Mouse (Mus musculus): Measurements from ENCODE around the gene Stk35. TPM values are rescaled to one million over a fixed set of nuclear protein-coding genes. Genes with fewer than 3 reads are reported as not detected.

The Stk35 gene
- polyA plus RNA-seq, 1 experiment from 2014 or later: 10.3 TPM

- Histone ChIP-seq H3K36me3 (no peaks in the 10 kb centered on the region), H3K4me2 (no peak overlapping the region), H3K9ac (no peak overlapping the region), H3K4me1 (no peaks in the 10 kb centered on the region), H3K27ac (no peak overlapping the region), H3K9me3 (replicated peaks) (no peaks in the 10 kb centered on the region), H3K27me3 (no peaks in the 10 kb centered on the region; the same call in 1 of the 2 replicates), H3K4me3 (replicated peaks) (no peak overlapping the region)
- no peak for ATAC-seq (replicated peaks; ENCODE audit: low FRiP score)
Observed at GRCm38 (mm10) chr2:129876935-129877334, 76.6 kb downstream of the Stk35 start.

GRCm38 (mm10) chr2:129879817-129880216, 79.5 kb downstream of the Stk35 start:
- WGBS: 40% methylated on average over 3 of the region's 3 CpGs
- no peak overlapping the region for H3K9ac ChIP-seq
- no peaks in the 10 kb centered on the region for H3K4me1 ChIP-seq
- no peaks in the 10 kb centered on the region for H3K36me3 ChIP-seq
- no peaks in the 10 kb centered on the region; the same call in 1 of the 2 replicates for H3K27me3 ChIP-seq
- no peaks in the 10 kb centered on the region for H3K9me3 ChIP-seq (replicated peaks)
- H3K4me2 ChIP-seq: no peak overlapping the region
- H3K27ac ChIP-seq: no peak overlapping the region
- peak; percentile 43; the same call in 1 of the 2 replicates for ATAC-seq (replicated peaks; ENCODE audit: low FRiP score)
- H3K4me3 ChIP-seq (replicated peaks): no peak overlapping the region

GRCm38 (mm10) chr2:129880226-129880625, 79.9 kb downstream of the Stk35 start:
- H3K4me2 ChIP-seq: no peak overlapping the region
- 93% methylated on average over 7 of the region's 7 CpGs for WGBS
- H3K9ac ChIP-seq: no peak overlapping the region
- no peaks in the 10 kb centered on the region; the same call in 1 of the 2 replicates for H3K27me3 ChIP-seq
- no peak overlapping the region for H3K27ac ChIP-seq
- H3K4me3 ChIP-seq (replicated peaks): no peak overlapping the region
- no peaks in the 10 kb centered on the region for H3K9me3 ChIP-seq (replicated peaks)
- no peaks in the 10 kb centered on the region for H3K36me3 ChIP-seq
- ATAC-seq (replicated peaks; ENCODE audit: low FRiP score): no peak
- H3K4me1 ChIP-seq: no peaks in the 10 kb centered on the region

- no peak overlapping the region for H3K4me3 ChIP-seq (replicated peaks)
- no peaks in the 10 kb centered on the region for H3K27me3 ChIP-seq
- no peak overlapping the region for H3K4me2 ChIP-seq
- no peaks in the 10 kb centered on the region for H3K9me3 ChIP-seq (replicated peaks)
- no peaks in the 10 kb centered on the region for H3K36me3 ChIP-seq
- no peaks in the 10 kb centered on the region for H3K4me1 ChIP-seq
- 55% methylated on average over 1 of the region's 1 CpGs for WGBS
- H3K9ac ChIP-seq: no peak overlapping the region
- H3K27ac ChIP-seq: no peak overlapping the region
- no peak for ATAC-seq (replicated peaks; ENCODE audit: low FRiP score)
Observed at GRCm38 (mm10) chr2:129881886-129882285, 81.6 kb downstream of the Stk35 start.

Other genes starting within 250 kb of the Stk35 start
- 28.4 and 30.6 TPM in 2 replicates for gene Sirpa, start 207.7 kb upstream of the Stk35 start, polyA plus RNA-seq (2015; fragmentation: Nextera tagmentation; extraction: Ambion mirVana)
- 0.19 and 0.87 TPM in 2 replicates for gene Pdyn, start 100.7 kb upstream of the Stk35 start, polyA plus RNA-seq (2015; fragmentation: Nextera tagmentation; extraction: Ambion mirVana)
- 0.12 TPM in 1 of 2 replicates, not detected in the other for gene Tgm3, start 211.8 kb downstream of the Stk35 start, polyA plus RNA-seq (2015; fragmentation: Nextera tagmentation; extraction: Ambion mirVana)

Data from kidney, embryonic 15.5 days (tissue).